Mouse (Mus musculus) lung, postnatal 25 days (tissue): ENCODE measurements at regions not wholly inside any gene's neighbourhood (a gene's known extent, or its start where the extent isn't known, plus 50 kb on each side); places are given as distances from the start of the nearest gene placed in this dataset.
A peak's percentile ranks its signal among the peaks of the same experiment; 100 is the strongest.

ENCODE experiments used
- DNase-seq: peaks from one replicate; pipeline ENCODE4 v3.0.0; 2022; ENCODE audit warnings: low spot score

DNA sequence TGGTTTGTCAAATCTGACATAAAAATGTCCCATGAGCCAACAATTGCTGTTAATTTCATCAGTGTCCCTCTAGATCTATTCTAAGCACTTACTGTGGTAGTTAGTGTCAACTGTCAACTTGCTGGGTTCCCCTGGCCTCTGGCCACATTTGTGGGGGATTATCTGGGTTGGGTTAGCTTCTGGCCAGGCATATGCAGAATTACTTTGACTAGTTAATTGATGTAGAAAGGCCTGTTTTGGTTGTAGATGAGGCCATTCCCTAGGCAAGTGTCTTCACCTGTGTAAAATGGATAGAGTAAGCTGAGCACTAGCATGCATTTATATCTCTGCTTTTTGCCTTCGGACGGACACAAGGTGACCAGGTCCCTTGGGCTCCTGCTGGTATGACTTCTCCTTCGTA lies 283.9 kb downstream of the 1810013L24Rik start:
- no peak for DNase-seq

DNA sequence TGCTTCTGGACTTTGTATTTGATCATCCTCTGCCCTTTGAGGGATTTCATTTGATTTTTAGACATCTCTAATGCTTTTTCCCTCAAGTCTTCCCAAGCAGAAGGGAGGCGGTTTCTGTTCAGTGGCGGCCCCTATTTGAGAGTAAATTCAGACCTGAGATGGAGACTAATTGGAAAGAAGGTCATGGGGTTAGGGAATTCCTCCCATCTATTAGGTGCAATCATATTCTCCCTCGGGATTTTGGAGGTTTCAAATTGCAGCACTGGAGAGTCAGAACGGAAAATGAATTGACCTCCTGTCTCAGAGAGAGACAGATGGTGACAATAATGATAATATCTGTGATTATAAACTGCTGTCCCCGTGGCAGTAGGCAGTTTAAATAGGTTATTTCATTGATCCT lies 285.6 kb downstream of the 1810013L24Rik start:
- DNase-seq: no peak

DNA sequence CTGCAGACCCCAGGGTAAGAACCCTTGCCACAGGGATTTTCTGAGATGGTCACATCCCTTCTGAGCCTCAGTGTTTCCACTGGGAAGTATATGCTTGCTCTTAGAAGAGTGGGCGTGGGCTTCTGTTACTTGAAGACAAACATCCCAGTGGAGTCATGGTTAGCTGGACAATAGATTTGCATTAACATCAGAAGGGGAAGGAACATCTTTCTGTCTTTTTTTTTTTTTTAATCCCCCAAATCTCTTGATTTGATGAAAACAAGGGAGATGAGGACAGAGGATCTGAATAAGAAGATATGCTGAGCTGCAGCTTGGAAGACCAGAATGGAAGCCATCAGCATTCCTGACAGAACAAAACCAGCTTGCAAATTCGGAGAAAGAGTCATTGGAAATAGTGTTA lies 291.7 kb downstream of the 1810013L24Rik start:
- DNase-seq: no peak

DNA sequence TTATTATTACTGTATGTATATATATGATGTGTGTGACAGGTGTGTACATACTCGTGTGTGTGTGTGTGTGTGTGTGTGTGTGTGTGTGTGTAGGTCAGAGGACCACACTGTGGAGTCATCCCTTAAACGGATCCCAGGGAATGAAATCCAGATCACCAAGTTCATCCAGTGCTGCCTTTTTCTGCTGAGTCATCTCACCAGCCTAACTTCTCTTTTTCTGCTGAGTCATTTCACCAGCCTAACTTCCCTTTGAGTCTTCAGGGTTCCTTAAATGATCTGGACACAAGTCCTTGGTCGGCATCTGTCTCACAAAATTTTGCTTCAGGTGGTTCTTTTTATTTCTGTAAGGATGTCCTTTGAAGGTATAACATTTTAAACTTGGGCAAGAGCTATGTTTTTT lies 302.2 kb downstream of the 1810013L24Rik start:
- no peak for DNase-seq

DNA sequence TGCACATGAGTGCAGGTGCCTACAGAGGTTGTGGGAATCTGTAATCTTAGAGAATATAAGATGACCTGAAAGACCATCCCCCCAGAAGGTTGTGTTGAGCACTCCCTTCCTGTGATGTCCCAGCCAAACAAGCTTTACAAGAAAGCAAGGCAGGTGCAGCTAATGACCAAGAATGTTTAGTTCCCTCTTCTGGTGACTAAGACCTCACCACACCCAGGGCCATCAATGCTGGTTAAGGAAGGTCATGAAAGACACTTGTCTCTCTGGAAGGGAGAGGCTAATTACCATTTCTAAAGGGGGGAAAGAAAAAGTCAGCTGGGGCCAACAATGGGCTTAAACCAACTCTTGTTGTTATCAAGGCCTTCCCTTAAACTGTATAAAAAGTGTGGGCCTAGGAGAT lies 302.9 kb downstream of the 1810013L24Rik start:
- DNase-seq: no peak

DNA sequence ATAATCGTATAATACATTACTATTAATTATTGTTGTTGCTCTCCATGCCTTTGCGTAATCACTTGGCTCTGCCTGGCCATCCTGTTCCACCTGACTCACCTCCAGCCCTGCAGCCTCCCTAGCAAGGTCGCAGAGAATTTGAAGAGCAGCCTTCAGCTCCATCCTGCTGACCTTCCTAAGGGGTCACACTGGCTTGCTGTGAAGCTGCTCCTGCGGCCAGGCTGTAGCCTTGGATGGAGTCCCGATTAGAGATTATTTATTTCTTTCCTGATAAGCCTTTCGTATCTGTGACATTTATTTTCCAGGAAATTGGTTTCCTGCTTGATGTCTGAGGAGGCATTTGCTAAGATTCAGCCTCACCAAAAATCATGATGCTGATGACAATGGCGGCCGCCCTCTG lies 305.5 kb downstream of the 1810013L24Rik start:
- DNase-seq: no peak

DNA sequence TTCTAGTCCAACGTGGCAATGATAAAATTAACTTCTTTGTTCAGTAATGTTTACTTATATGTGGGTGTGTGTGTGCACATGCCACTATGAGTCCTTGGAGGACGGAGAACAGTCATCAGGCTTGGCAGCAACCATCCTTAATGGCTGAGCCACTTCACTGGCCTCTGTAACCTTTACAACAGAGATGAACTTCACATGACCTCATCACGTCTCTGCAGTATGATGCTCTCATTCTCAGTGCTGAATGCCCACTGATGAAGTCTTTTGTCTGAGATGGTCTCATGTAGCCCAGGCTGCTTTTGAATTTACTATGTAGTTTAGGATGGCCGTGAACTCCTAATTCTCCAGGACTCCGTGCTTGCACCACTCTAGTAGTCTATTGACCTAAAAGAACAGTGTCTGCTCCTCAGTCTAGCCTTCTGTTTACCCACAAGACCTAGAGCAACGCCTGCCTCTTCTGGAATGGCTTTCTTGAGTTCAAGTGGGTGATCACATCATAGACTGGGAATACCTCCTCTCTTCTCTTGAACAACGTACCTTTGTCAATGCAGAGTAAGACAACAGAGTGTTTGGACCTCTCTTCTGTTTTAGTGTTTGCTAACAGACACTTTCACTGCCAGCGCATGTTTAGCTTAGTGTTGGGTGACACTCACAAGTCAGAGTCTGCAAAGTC lies 308.8 kb downstream of the 1810013L24Rik start:
- peak; percentile 44 for DNase-seq

DNA sequence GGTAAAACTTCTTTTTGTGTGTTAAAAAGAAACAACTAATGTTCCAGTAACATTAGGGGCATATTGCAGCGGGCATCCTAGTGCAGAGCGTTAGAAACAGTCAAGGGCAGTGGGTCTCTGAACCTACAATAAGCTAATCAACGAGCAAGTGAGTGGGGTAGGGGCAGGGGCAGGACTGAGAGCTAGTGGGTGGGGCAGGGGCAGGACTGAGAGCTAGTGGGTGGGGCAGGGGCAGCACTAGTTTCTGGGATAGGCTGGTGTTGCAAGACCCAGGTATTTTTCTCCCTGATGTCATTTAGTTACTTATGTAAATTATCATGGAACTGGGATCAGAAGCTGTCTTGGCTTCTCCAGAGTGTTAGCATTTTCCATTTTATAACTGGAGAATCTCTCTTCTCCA lies 309.5 kb downstream of the 1810013L24Rik start:
- peak; percentile 50 for DNase-seq

DNA sequence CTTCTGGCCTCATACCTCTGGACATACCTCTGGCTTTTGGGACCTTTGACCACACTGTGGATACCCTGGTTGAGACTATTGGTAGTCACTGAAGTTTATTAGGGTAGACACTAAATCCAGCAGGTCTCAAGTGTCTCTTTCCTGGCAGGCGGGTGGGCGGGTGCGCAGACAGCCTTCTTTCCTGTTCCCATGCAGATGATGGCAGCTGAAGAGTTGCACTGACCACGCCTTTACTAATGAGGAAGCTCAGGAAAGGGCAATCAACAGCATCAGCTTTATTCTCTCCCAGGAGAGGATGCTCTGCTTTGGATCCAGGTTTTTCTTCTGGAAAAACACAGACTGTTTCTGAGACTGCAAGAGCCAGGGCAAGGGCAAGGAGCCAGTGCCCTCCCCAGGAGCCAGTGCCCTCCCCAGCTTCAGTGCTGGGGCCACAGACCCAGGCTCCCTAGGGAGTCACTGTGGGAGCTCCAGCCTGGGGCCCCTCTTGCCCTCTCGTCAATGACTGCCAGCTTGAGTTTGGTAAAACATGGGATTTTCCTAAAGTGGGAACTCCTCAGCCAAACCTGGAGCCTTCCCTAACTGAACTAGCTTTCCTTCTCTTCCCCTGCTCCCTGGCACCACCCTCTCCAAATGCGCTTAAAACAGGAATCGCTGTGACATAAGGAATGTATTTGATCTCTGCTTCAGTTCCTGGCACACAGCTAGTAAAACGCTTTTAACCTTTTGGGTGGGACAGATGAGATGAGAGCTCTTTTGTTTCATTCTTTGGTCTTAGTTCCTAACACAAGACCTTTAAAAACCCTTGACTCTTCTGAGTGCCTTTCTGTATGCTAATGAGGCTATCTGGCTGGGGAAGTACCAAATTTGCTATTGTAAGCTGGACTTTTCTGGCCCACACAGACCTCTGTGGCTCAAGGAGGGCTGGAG lies 319.6 kb downstream of the 1810013L24Rik start:
- peak; percentile 48 for DNase-seq

DNA sequence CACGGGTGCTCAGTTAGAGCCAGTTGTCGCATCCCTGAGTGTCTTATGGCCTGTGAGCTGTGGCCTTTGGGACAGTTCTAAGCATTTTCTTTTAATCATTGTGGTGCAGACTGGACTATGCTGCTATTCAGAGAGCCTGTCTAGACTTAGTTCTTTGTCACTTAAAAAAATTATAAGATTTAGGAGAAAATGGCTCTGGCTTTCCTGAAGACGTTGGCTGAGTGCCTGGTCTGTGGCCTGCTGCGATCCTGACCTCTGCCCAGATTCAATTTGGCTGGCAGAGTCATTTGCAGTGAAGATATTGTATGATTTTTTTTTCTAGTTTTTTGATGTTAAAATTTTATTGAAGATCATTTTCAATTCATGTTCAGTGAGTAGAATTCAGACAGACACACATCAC lies 322.0 kb downstream of the 1810013L24Rik start:
- no peak for DNase-seq

DNA sequence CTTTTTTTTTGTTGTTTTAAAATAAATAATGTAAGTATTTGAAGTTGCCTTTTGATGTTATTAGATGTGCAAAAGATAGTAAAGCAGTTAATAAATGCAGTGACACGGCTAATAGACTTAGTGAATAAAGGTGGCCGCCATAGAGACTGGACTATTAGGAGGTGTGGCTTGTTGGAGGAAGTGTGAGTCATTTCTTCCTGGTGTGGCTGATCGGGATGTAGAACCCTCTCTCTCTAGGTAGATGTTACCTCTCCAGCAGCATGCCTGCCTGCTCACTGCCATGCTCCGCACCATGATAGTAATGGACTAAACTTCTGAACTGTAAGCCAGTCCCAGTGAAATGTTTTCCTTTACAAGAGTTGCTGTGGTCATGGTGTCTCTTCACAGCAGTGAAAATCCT lies 323.6 kb downstream of the 1810013L24Rik start:
- DNase-seq: no peak

DNA sequence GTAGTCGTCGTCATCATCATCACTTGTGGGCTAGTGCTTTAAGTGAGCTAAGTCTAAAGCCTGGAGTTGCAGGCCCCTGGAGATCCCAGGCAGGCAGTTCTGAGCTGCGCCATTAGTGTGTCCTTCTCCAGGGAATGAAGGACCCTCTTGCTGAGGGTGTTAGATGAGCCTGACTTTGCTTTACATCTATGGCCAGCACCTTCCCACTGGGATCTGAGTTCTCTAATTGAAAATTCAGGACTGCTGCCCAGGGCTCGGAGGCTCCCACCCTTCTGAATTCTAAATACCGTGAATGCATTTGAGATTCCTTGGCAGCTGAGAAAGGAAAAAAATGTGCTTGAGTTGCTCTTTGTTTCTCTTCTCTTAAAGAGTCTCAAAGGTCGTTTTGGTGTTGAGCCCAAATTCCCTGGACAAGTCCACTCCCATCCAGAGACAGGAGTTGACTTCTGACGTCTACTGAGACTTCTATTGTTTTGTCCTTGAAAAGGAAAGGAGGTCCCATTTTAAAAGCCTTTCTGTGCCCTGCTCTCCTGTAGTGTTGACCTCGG lies 335.9 kb downstream of the 1810013L24Rik start:
- peak; percentile 38 for DNase-seq

DNA sequence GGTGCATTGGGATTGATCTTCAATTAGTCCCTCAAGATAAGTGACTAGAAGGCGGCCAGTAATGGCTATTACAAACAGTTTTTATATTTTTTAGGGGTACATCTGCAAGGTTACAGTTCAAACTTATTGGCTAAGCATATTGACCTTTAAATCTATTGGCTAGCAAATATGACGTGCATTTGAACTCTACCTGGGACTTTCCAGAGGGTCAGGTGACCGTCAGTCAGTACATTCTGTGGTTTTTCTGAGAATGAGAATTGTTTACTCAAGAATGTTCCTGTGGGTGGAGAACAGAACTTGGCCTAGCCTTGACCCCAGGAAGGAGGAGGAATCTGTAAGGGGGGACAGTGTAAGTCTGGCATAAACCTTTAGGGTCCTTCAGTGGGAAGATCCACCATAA lies 346.5 kb downstream of the 1810013L24Rik start:
- peak; percentile 7 for DNase-seq

DNA sequence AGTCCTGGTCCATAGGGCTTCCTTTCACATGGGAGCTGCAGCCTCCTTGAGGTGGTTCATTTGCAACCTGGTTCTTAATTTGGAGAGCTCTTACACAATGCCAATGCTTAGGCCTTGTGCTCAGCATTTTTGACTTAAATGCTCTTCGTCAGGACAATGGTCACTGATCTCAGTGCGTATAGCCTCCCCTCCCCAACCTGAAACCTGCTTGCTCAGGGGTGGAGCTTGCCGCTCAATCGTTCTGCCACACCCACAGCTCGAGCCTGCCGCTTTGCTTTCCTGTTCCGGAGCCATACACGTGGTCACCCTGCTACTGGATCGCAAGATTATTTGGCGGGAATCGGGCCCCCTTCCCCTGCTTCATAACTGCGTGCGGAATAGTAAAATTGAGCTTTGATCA lies 365.9 kb downstream of the 1810013L24Rik start:
- DNase-seq: no peak

DNA sequence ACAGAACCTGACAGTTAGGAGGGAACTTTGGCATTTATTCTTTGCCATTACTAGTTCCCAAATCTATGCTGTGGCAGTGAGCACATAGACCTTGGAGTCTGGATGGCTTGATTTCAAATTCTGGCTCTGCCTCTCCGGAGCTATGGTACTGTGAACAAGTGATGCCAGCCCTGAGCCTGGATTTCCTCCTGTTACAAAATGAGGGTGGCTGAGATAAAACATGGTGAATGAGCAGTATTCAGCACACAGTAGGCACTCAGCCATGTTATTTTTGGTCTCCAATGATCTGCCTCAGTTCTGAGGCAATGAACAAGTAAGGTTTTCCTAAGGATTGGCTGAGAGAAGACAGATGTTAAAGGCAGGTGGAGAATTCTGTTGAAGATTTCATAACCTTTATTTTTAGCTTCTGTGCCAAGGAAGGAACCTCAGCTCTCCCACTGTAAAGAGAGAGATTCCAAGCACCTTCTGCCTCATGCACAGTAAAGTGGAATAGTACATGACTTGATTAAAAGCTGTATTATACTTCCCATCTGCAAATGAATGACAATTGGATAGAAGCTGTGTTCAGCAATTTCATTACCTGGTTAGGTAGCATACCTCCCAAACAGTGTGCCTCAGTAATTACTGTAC lies 369.1 kb downstream of the 1810013L24Rik start:
- DNase-seq: no peak

DNA sequence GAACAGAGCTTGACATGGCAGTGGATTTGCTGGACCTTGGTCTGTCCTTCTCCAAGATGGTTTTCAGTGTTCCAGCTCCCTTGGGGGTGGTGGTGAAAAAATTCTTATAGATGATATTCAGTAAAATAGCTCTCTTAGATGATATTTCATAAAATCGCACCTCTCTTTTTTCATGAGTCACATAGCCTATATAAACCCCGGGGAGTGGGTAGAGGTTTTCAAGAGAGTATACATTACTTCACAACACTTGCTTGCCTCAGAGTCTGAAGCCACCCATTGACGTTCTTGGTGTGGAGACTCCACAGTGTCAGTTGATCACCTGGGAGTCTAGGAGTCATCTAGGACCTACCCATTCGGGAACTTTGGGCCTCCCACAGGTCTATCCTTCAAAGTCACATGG lies 378.7 kb downstream of the 1810013L24Rik start:
- no peak for DNase-seq

DNA sequence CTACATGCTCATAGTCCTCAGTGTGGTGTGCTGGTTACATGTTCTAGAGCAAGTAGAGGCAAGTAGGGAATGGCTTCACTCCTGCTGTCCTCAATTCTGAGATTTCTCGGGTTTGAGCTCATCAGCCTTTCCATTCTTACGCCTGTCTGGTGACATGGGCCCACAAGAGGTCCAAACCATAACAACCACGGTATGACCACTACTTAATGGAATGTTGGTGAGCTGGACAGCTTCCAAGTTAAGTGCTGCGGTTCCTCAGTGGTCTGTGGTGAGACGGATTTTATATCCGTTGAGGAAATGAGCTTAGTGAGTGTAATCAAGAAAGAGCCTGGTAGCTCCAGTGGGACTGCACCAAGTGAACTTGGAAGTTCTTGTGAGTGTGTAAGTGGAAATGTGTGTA lies 381.6 kb downstream of the 1810013L24Rik start:
- DNase-seq: no peak

DNA sequence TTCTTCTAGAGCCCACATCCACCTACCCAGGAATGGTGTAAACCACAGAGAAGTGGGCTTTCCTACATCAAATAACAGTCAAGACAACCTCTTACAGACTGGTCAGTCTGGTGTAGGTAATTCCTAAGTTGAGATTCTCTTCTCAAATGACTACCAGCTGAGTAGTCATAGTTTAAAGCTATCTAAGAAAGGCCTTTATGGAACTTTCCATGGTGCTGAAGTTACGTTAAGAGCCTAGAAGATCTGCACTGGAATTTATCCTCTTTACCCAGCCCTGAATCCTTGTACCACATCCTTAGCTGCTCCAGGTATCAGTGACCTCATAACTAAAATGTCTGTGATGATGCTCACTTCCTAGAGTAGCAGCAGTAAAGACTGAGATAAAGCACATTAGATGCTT lies 385.2 kb downstream of the 1810013L24Rik start:
- DNase-seq: no peak

DNA sequence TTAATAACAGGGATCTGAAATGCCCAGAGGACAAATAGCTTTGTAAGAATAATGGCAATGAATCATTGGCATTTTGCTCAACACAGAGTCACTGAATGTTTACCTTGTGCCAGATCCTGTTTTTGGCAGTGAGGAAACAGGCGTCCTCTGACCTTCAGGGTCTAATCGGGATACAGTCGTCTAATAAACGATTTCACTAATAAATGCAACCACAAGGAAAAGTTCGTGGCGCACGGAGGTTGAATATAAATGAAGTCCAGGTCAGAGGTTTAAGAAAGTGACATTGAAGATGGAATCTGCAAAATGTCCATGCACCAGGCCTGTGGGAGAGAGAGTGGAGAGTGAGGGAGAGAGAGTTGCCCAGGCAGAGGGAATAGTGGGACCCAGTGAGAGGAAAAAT lies 387.5 kb downstream of the 1810013L24Rik start:
- no peak for DNase-seq

DNA sequence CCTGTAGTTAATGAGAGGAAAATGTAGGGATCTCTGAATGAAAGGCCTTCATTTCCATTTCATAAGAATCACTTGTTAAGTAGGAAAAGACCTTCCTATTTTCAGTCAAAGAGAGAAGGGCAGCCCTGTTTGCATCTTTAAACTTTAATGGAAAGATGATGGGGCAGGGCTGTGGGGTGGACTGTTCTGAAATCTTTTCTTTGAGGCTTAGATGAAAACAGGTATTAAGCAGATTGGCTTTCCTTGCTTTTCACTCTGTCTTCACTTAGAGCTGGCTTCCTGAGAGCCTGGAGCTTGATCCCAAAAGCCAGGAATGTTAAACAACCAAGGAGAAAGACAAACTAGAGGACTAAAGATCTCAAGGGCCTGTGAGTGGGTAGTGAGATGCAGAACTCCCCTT lies 400.3 kb downstream of the 1810013L24Rik start:
- no peak for DNase-seq

DNA sequence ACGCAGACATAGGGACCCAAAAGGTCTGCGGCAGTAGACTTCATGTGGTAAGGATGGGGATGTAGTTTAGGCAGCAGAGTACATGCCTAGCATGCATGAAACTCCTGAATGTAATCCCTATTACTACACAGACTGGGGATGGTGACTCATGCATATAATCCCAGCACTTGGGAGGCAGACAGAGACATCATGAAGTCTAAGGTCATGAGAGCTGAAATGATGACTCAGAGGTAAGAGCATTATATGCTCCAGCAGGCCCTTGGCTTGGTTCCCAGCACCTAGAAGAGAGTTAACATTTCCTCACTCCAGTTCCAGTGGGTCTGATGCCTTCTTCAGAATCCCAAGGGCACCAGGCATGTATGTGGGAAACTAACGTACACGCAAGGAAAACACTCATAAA lies 412.2 kb downstream of the 1810013L24Rik start:
- DNase-seq: no peak

DNA sequence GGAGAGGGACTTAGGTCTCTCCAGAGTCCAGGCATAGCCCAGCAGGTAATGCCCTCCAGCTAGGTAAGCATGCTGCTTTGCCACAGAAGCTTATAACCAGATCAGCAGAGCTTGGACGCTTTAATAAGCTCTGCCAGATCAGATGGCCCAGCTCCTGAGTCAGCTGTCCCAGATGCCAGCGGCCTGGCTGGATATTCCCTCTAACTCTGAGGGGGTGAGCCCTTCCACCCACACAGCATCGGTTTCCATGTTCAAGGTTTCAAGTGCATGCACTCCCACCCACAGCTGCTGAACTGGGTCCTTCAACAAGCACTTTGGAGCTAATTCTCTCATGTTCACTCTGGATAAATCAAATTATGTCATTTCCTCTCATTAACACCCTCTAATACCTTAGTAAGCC lies 417.3 kb downstream of the 1810013L24Rik start:
- no peak for DNase-seq

DNA sequence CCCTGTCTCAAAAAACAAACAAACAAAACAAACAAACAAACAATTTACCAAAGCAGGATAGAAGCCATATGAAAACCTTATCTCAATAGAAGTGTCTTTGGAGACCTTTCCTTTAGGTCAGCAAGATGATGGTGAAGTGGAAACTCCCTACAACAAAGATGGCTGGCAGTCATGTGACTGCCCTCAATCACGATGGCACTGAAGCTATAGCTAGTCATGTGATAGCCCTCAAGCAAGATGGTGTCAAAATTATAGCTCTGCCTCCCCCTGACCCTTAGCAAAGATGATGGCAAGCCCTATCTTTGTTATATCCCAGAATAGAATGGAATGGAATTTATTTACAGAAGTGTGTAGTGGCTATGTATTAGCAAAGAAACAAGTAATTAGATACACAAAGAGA lies 423.2 kb downstream of the 1810013L24Rik start:
- no peak for DNase-seq
